Mouse (Mus musculus) lung, embryonic 14.5 days (tissue): ENCODE data around the gene Rcor2. TPM values are rescaled to one million over a fixed set of nuclear protein-coding genes. Genes with fewer than 3 reads are reported as not detected.

ENCODE experiments used
- ATAC-seq: fragments of 200-750 bp; cut with Nextera tagmentation; 2 replicates; pipeline ENCODE4 v1.8.0; 2017; ENCODE audit warnings: mild to moderate bottlenecking, moderate TSS enrichment, moderate library complexity; ENCODE audit not compliant: insufficient read depth
- DNase-seq: peaks from one replicate; pipeline ENCODE4 v3.0.0-alpha.2; 2015
- H3K27ac ChIP-seq: fragments of 300-500 bp; sonication (generic); 2 replicates; pipeline ENCODE4 v1.5.1; 2014; ENCODE audit warnings: low read depth, mild to moderate bottlenecking, moderate library complexity
- H3K27me3 ChIP-seq: fragments of 300-500 bp; sonication (generic); 2 replicates; pipeline ENCODE4 v1.6.1; 2014; ENCODE audit warnings: low read length, control low read depth; ENCODE audit not compliant: insufficient read depth
- H3K36me3 ChIP-seq: fragments of 300-500 bp; sonication (generic); 2 replicates; pipeline ENCODE4 v1.6.1; 2014; ENCODE audit warnings: control low read depth; ENCODE audit not compliant: insufficient read depth
- H3K4me1 ChIP-seq: fragments of 300-500 bp; sonication (generic); 2 replicates; pipeline ENCODE4 v1.6.1; 2014; ENCODE audit warnings: antibody characterized with exemption, control low read depth; ENCODE audit not compliant: insufficient read depth
- H3K4me2 ChIP-seq: fragments of 300-500 bp; sonication (generic); 2 replicates; pipeline ENCODE4 v1.6.1; 2014; ENCODE audit warnings: mild to moderate bottlenecking
- H3K4me3 ChIP-seq: fragments of 300-500 bp; sonication (generic); 2 replicates; pipeline ENCODE4 v1.5.1; 2014; ENCODE audit warnings: low read depth, low read length
- H3K9ac ChIP-seq: fragments of 300-500 bp; sonication (generic); 2 replicates; pipeline ENCODE4 v1.6.1; 2014
- H3K9me3 ChIP-seq: fragments of 300-500 bp; sonication (generic); 2 replicates; pipeline ENCODE4 v1.6.1; 2016; ENCODE audit warnings: low read depth, low read length, control low read depth
- CTCF ChIP-seq: IDR thresholded peaks from 2 replicates; pipeline ENCODE4 v1.5.1; 2016; ENCODE audit warnings: antibody characterized with exemption, low read depth
- WGBS: fragments of 180-500 bp; shearing (Covaris S2); extraction: QIAGEN DNeasy Blood & Tissue Kit; methylation state at CpG from one replicate; pipeline ENCODE4 v1.1.7; 2014; 5-methylcytosine and 5-hydroxymethylcytosine counted together
- polyA plus RNA-seq: library from polyadenylated mRNA; unstranded; fragments of >200 nt; fragmentation: Nextera tagmentation; extraction: Ambion mirVana; gene quantifications from 2 replicates; pipeline ENCODE4 v1.2.1, GENCODE M21; 2014

The Rcor2 gene
- polyA plus RNA-seq, 1 experiment from 2014 or later = 7.9 TPM

DNA sequence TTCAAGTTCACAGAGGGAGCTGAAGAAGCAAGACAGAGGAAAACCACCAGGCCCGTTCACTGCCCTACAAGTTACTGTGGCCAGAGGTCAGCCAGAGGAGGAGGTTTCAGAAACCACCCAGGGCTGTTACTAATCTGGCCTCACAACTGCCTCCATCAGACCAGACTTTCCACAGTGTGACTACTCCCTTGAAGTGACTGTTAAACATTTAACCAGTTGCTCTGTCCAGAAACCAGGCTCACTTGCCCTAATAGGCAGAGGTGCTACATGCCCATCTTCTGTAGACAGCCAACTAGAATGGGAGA lies 35.3 kb downstream of the Rcor2 start:
- Histone ChIP-seq H3K4me2 (no peak overlapping the region), H3K4me1 (peaks cover 5% of the 10 kb centered on the region), H3K9ac (no peak overlapping the region), H3K27me3 (no peaks in the 10 kb centered on the region), H3K27ac (peak overlapping the region; percentile 9; the same call in 1 of the 2 replicates), H3K4me3 (no peak overlapping the region), H3K9me3 (no peaks in the 10 kb centered on the region), H3K36me3 (no peaks in the 10 kb centered on the region)
- ATAC-seq = no peak
- WGBS = 74% methylated on average over 1 of the region's 1 CpGs
- no peak for TF ChIP-seq CTCF
- DNase-seq = no peak

DNA sequence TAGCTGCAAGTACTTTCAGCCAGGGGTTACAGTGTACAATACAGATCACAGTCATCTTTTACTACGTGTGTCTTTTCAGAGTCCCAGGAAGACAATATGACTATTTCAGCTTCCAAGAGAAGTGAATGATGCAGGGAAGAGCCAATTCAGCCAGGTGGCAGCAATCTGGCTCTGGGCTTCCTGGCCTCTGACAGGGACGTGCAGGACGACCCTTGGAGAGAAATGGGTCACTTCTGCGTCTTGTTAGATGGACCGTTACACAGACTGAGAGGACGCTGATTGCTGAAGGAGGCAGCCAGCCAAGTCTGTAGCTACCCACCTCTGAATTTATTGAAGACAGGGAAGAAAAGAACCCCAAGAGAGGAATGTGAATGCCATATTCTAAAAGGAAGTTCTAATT lies 36.7 kb downstream of the Rcor2 start:
- no peak for TF ChIP-seq CTCF
- no peak overlapping the region for H3K27ac ChIP-seq
- no peaks in the 10 kb centered on the region for H3K27me3 ChIP-seq
- no peak overlapping the region for H3K4me2 ChIP-seq
- no peaks in the 10 kb centered on the region for H3K36me3 ChIP-seq
- no peak overlapping the region for H3K9ac ChIP-seq
- H3K4me3 ChIP-seq = no peak overlapping the region
- ATAC-seq (no peak), DNase-seq (no peak)
- peaks cover 7% of the 10 kb centered on the region for H3K4me1 ChIP-seq
- H3K9me3 ChIP-seq = no peaks in the 10 kb centered on the region
- 67% methylated on average over 6 of the region's 6 CpGs for WGBS

DNA sequence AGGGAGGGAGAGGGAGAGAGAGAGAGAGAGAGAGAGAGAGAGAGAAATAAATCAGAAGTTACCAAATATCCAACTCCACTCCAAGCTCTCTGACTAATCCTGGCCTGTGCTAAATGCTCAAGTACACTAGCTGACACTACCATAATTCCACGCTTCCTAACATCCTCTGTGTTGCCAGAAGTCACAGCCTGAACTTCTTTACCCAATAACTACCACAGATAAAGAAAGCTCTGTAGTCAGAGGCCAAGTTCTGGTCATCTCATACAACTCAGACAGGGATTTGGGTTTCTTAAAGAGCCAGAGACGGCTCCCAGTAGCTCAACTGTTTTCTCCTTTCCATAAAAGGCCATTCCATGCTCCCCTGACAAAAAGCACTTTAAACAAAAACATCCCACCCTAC lies 37.7 kb downstream of the Rcor2 start:
- H3K27me3 ChIP-seq = no peaks in the 10 kb centered on the region
- H3K9me3 ChIP-seq = no peaks in the 10 kb centered on the region
- 47% methylated on average over 2 of the region's 2 CpGs for WGBS
- H3K27ac ChIP-seq = peak overlapping the region; percentile 38; the same call in 1 of the 2 replicates
- H3K4me3 ChIP-seq = no peak overlapping the region
- no peak overlapping the region for H3K9ac ChIP-seq
- H3K4me1 ChIP-seq = peaks cover 8% of the 10 kb centered on the region
- DNase-seq (peak; percentile 20), ATAC-seq (no peak)
- H3K36me3 ChIP-seq = no peaks in the 10 kb centered on the region
- no peak for TF ChIP-seq CTCF
- no peak overlapping the region for H3K4me2 ChIP-seq

DNA sequence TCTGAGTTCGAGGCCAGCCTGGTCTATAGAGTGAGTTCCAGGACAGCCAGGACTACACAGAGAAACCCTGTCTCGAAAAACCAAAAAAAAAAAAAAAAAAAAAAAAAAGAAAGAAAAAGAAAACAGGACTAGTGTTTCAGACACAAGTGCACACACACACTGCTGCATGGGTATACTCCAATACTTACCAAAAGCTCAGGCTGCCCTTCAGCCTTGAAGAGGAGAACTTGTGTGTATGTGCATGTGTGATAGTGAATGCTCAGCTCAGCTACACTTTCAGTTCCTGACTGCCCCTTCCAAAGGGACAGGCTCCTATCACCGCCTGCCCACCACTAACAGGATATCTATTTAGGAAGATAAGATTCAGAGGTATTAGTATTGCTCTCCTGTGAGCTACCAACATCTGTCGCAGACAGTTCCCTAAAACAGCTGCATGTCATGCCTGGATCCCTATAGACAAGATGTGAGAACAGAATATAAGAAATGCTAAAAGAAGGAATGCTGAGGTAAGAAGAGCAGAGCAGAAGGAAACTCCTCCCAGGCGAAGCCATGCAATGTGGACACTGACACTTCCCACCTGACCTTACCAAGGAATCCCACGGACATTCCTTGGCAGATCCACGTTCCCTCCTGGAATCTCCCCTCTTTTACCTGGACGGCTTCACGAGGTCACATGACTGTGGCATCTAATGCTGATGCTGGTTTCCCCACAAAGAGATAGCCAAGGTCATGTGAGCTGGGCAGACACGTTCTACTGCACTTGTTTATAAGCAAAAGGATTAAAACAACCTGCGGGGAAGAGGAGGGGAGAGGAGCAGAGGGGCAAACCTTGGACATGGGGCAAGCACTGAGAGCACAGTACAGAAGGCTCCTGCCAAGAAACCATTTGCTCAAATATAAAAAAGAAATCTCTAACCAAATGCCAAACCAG lies 38.5 kb downstream of the Rcor2 start:
- no peak for ATAC-seq
- H3K4me2 ChIP-seq = no peak overlapping the region
- DNase-seq = no peak
- WGBS = 56% methylated on average over 10 of the region's 11 CpGs
- no peak overlapping the region for H3K9ac ChIP-seq
- H3K9me3 ChIP-seq = no peaks in the 10 kb centered on the region
- H3K27ac ChIP-seq = peak overlapping the region; percentile 38; the same call in 1 of the 2 replicates
- no peaks in the 10 kb centered on the region for H3K36me3 ChIP-seq
- H3K4me1 ChIP-seq = peaks cover 16% of the 10 kb centered on the region
- TF ChIP-seq CTCF = no peak
- no peaks in the 10 kb centered on the region for H3K27me3 ChIP-seq
- no peak overlapping the region for H3K4me3 ChIP-seq

DNA sequence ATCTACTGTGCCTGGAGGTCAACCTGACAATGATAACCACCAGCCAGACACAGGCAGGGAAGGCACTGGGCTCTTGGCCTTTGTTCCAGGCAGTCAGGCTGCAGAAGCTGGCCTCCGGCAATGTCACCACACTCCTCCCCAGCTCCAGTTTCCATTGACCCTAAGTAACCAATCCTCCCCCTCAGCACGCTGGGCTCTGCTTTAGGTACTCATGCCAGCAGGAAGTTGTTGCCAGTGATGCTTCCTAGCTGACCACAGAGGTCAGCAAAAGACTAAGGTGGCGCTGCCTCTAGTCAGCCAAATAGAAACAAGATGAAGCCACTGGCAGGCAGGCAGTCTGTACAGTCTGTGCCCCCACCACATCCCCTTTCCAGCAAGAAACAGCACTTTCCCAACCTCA lies 39.8 kb downstream of the Rcor2 start:
- DNase-seq = no peak
- H3K27ac ChIP-seq = peak overlapping the region; percentile 55
- TF ChIP-seq CTCF = no peak

DNA sequence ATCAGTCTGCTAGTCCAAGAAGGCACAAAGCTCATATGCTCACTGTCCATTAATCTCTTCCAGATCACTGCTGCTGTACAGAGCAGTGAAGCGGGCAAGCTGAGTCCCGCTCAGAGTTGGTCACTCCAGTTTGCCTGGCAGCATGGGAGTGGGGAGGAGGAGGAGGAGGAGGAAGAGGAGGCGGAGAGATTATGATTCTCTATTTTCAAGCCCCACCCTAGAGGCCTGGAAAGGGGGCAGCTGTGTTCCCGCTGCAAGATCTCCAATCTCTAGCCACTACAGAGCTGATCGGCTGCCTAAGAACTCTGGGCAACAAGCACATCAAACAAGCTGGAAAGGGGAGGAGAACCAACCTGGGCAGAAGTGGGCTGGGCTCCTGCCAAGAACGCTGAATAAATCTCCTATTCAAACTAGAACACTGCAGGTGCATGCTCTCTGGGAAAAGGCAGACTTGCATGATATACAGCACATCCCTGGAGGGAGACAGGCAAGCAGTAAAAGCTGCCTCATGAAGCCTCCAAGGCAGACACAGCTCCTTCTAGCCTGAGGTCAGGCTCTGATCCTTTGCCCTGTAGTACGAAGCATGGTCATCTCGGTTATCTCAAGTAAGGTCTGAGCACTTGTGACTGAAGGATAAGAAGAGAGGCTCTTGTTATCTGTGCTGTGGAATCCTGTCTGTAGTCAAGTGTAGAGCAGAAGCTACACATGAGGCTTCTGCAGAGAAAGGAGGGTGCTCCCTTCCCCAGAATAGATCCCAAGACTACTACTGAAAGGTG lies 41.1 kb downstream of the Rcor2 start:
- peak; percentile 75 for DNase-seq

More for the DNA sequence above, 39.8 kb downstream of the Rcor2 start:
- Histone ChIP-seq H3K9me3 (no peaks in the 10 kb centered on the region), H3K36me3 (no peaks in the 10 kb centered on the region), H3K4me3 (no peak overlapping the region), H3K27me3 (no peaks in the 10 kb centered on the region), H3K9ac (no peak overlapping the region), H3K4me1 (peaks cover 28% of the 10 kb centered on the region), H3K4me2 (no peak overlapping the region)
- WGBS = 47% methylated on average over 3 of the region's 3 CpGs
- no peak for ATAC-seq

More for the DNA sequence above, 41.1 kb downstream of the Rcor2 start:
- Histone ChIP-seq H3K36me3 (no peaks in the 10 kb centered on the region), H3K9me3 (no peaks in the 10 kb centered on the region), H3K4me1 (peaks cover 28% of the 10 kb centered on the region), H3K27me3 (no peaks in the 10 kb centered on the region), H3K4me2 (peak overlapping the region; percentile 30), H3K4me3 (no peak overlapping the region), H3K27ac (peak overlapping the region; percentile 55), H3K9ac (0 out of 2 replicates have a peak overlapping the region, but pooled peaks have one; percentile 14)
- no peak for TF ChIP-seq CTCF
- 40% methylated on average over 8 of the region's 8 CpGs for WGBS
- peak; percentile 40; the same call in 1 of the 2 replicates for ATAC-seq
